Mouse (Mus musculus) lung, postnatal 25 days (tissue): ENCODE data around the gene Zscan25.
"Not testable (repeated sequence)": the region's sequence is repeated elsewhere in the genome, so short reads cannot be mapped to it uniquely, and the experiment has no call there.

Experiments used
- DNase-seq: peaks from one replicate; pipeline ENCODE4 v3.0.0; 2022; ENCODE audit warnings: low spot score

Gene Zscan25

GRCm38 (mm10) chr5:145280371-145281143 is at the start of gene Zscan25:
Gene Zscan25, plus strand, starts transcription at chr5:145280500.
- peak; percentile 94 for DNase-seq

- DNase-seq, result no peak
These were observed 49.7 kb upstream of the Zscan25 start for GRCm38 (mm10) chr5:145230641-145231040.

GRCm38 (mm10) chr5:145231367-145231871 is 48.9 kb upstream of the Zscan25 start, which contains the start of gene Zfp655:
Gene Zfp655, plus strand, starts transcription at chr5:145231715.
- peak; percentile 98 for DNase-seq

GRCm38 (mm10) chr5:145231893-145232411 is 48.3 kb upstream of the Zscan25 start:
- no peak for DNase-seq

- peak; percentile 18 for DNase-seq
These were observed 45.7 kb upstream of the Zscan25 start for GRCm38 (mm10) chr5:145234636-145235035.

- DNase-seq, result no peak
These were observed 30.8 kb upstream of the Zscan25 start for GRCm38 (mm10) chr5:145249520-145249919.

GRCm38 (mm10) chr5:145273568-145273967 is 6.7 kb upstream of the Zscan25 start:
- not testable (repeated sequence) for DNase-seq

- DNase-seq, result no peak
These were observed 352 bp upstream of the Zscan25 start for GRCm38 (mm10) chr5:145279948-145280347.

- no peak for DNase-seq
These were observed 8.1 kb downstream of the Zscan25 start for GRCm38 (mm10) chr5:145288382-145288781.

- no peak for DNase-seq
These were observed 10.4 kb downstream of the Zscan25 start for GRCm38 (mm10) chr5:145290697-145291096.

GRCm38 (mm10) chr5:145292398-145292797 is 12.1 kb downstream of the Zscan25 start:
- DNase-seq, result no peak

- DNase-seq, result no peak
These were observed 20.2 kb downstream of the Zscan25 start for GRCm38 (mm10) chr5:145300469-145300868.

- not testable (repeated sequence) for DNase-seq
These were observed 21.5 kb downstream of the Zscan25 start for GRCm38 (mm10) chr5:145301796-145302195.

- no peak for DNase-seq
These were observed 22.1 kb downstream of the Zscan25 start for GRCm38 (mm10) chr5:145302424-145302823.

GRCm38 (mm10) chr5:145306953-145307352 is 26.7 kb downstream of the Zscan25 start:
- DNase-seq, result not testable (repeated sequence)

- DNase-seq, result not testable (repeated sequence)
These were observed 27.5 kb downstream of the Zscan25 start for GRCm38 (mm10) chr5:145307811-145308210.

- no peak for DNase-seq
These were observed 33.5 kb downstream of the Zscan25 start for GRCm38 (mm10) chr5:145313845-145314244.

- DNase-seq, result no peak
These were observed 36.8 kb downstream of the Zscan25 start for GRCm38 (mm10) chr5:145317141-145317540.

GRCm38 (mm10) chr5:145338756-145339155 is 58.5 kb downstream of the Zscan25 start:
- DNase-seq, result not testable (repeated sequence)
